Mouse (Mus musculus) midbrain, postnatal 0 days (tissue): ENCODE results near the gene Rinl. TPM values are rescaled to one million over a fixed set of nuclear protein-coding genes. Genes with fewer than 3 reads are reported as not detected.
A peak's percentile ranks its signal among the peaks of the same experiment; 100 is the strongest.

Source experiments
- ATAC-seq: fragments of 200-750 bp; cut with Nextera tagmentation; 2 replicates; pipeline ENCODE4 v1.8.0; 2017; ENCODE audit warnings: moderate number of reproducible peaks, mild to moderate bottlenecking, moderate TSS enrichment, moderate library complexity; ENCODE audit not compliant: low FRiP score
- DNase-seq: peaks from one replicate; pipeline ENCODE4 v3.0.0-alpha.2; 2015; ENCODE audit warnings: low spot score
- H3K27ac ChIP-seq: fragments of 300-500 bp; sonication (generic); 2 replicates; pipeline ENCODE4 v1.5.1; 2014; ENCODE audit warnings: low read depth, mild to moderate bottlenecking, low read length, mixed read lengths
- H3K27me3 ChIP-seq: fragments of 300-500 bp; sonication (generic); 2 replicates; pipeline ENCODE4 v1.6.1; 2014; ENCODE audit warnings: low read length, control low read depth, mixed read lengths; ENCODE audit not compliant: insufficient read depth
- H3K36me3 ChIP-seq: fragments of 300-500 bp; sonication (generic); 2 replicates; pipeline ENCODE4 v1.6.1; 2014; ENCODE audit warnings: low read length, control low read depth, mixed read lengths; ENCODE audit not compliant: insufficient read depth
- H3K4me1 ChIP-seq: fragments of 300-500 bp; sonication (generic); 2 replicates; pipeline ENCODE4 v1.6.1; 2014; ENCODE audit warnings: mild to moderate bottlenecking, control low read depth, antibody characterized with exemption, low read length, mixed read lengths; ENCODE audit not compliant: insufficient read depth
- H3K4me2 ChIP-seq: fragments of 300-500 bp; sonication (generic); 2 replicates; pipeline ENCODE4 v1.6.1; 2014; ENCODE audit warnings: low read depth, mild to moderate bottlenecking, low read length, mixed read lengths; ENCODE audit not compliant: poor library complexity, severe bottlenecking
- H3K4me3 ChIP-seq: fragments of 300-500 bp; sonication (generic); 2 replicates; pipeline ENCODE4 v1.5.1; 2014; ENCODE audit warnings: low read depth, mild to moderate bottlenecking, low read length, moderate library complexity
- H3K9ac ChIP-seq: fragments of 300-500 bp; sonication (generic); replicated peaks from 2 replicates; pipeline ENCODE4 v1.6.1; 2014; ENCODE audit warnings: mild to moderate bottlenecking, low read length, moderate library complexity, mixed read lengths; ENCODE audit not compliant: poor library complexity, severe bottlenecking
- H3K9me3 ChIP-seq: fragments of 300-500 bp; sonication (generic); 2 replicates; pipeline ENCODE4 v1.6.1; 2016; ENCODE audit warnings: low read length, control low read depth
- CTCF ChIP-seq: IDR thresholded peaks from 2 replicates; pipeline ENCODE4 v1.5.1; 2016; ENCODE audit warnings: antibody characterized with exemption, mild to moderate bottlenecking
- WGBS: fragments of 180-500 bp; shearing (Covaris S2); extraction: QIAGEN DNeasy Blood & Tissue Kit; methylation state at CpG from one replicate; pipeline ENCODE4 v1.1.7; 2014; 5-methylcytosine and 5-hydroxymethylcytosine counted together
- polyA plus RNA-seq: library from polyadenylated mRNA; unstranded; fragments of >200 nt; fragmentation: Nextera tagmentation; extraction: Ambion mirVana; gene quantifications from 2 replicates; pipeline ENCODE4 v1.2.1, GENCODE M21; 2015
- total RNA-seq: library from RNA; depleted of rRNA; stranded (reverse); fragments of >200 nt; gene quantifications from 2 replicates; pipeline ENCODE4 v1.2.3, GENCODE M21; 2014

Gene Rinl
- total and polyA plus RNA-seq, 2 experiments from 2014 or later, result 1.0 to 1.9 TPM

GRCm38 (mm10) chr7:28785161-28785560, 3.6 kb upstream of the Rinl start:
- Histone ChIP-seq H3K4me2 (no peak overlapping the region), H3K27ac (no peak overlapping the region), H3K36me3 (peaks cover 33% of the 10 kb centered on the region), H3K4me3 (no peak overlapping the region), H3K9ac (no peak overlapping the region), H3K4me1 (0 out of 2 replicates have a peak, but pooled peaks cover 3% of the 10 kb centered on the region), H3K9me3 (no peaks in the 10 kb centered on the region), H3K27me3 (no peaks in the 10 kb centered on the region)
- no peak for TF ChIP-seq CTCF
- no peak for DNase-seq
- WGBS, result 79% methylated on average over 5 of the region's 5 CpGs
- no peak for ATAC-seq

GRCm38 (mm10) chr7:28787884-28788283, 885 bp upstream of the Rinl start:
- DNase-seq, result no peak
- H3K9me3 ChIP-seq, result no peaks in the 10 kb centered on the region
- no peak overlapping the region for H3K9ac ChIP-seq
- no peaks in the 10 kb centered on the region for H3K4me1 ChIP-seq
- ATAC-seq, result no peak
- H3K27me3 ChIP-seq, result no peaks in the 10 kb centered on the region
- no peak overlapping the region for H3K4me2 ChIP-seq
- no peak overlapping the region for H3K4me3 ChIP-seq
- peaks cover 30% of the 10 kb centered on the region for H3K36me3 ChIP-seq
- 92% methylated on average over 9 of the region's 9 CpGs for WGBS
- no peak overlapping the region for H3K27ac ChIP-seq
- TF ChIP-seq CTCF, result no peak

GRCm38 (mm10) chr7:28789235-28789634, 466 bp downstream of the Rinl start:
- no peak for TF ChIP-seq CTCF

GRCm38 (mm10) chr7:28790066-28790806, 1.5 kb downstream of the Rinl start:
- Histone ChIP-seq H3K4me1 (no peaks in the 10 kb centered on the region), H3K9ac (no peak overlapping the region), H3K9me3 (no peaks in the 10 kb centered on the region), H3K36me3 (peaks cover 12% of the 10 kb centered on the region), H3K27ac (no peak overlapping the region), H3K4me2 (no peak overlapping the region), H3K4me3 (no peak overlapping the region), H3K27me3 (no peaks in the 10 kb centered on the region)
- ATAC-seq (no peak), DNase-seq (no peak)
- peak; percentile 62 for TF ChIP-seq CTCF
- WGBS, result 53% methylated on average over 8 of the region's 8 CpGs

More at GRCm38 (mm10) chr7:28789235-28789634, 466 bp downstream of the Rinl start:
- Histone ChIP-seq H3K4me1 (no peaks in the 10 kb centered on the region), H3K4me2 (no peak overlapping the region), H3K4me3 (no peak overlapping the region), H3K9me3 (no peaks in the 10 kb centered on the region), H3K36me3 (peaks cover 20% of the 10 kb centered on the region), H3K27me3 (no peaks in the 10 kb centered on the region), H3K9ac (no peak overlapping the region), H3K27ac (no peak overlapping the region)
- ATAC-seq (no peak), DNase-seq (no peak)
- 79% methylated on average over 3 of the region's 3 CpGs for WGBS

GRCm38 (mm10) chr7:28791706-28792105, 2.9 kb downstream of the Rinl start:
- H3K36me3 ChIP-seq, result no peaks in the 10 kb centered on the region
- ATAC-seq, result no peak

GRCm38 (mm10) chr7:28792391-28793185, 3.8 kb downstream of the Rinl start:
- Histone ChIP-seq H3K4me3 (no peak overlapping the region), H3K4me2 (no peak overlapping the region), H3K4me1 (no peaks in the 10 kb centered on the region), H3K36me3 (no peaks in the 10 kb centered on the region), H3K27ac (no peak overlapping the region), H3K9ac (no peak overlapping the region), H3K9me3 (no peaks in the 10 kb centered on the region), H3K27me3 (no peaks in the 10 kb centered on the region)
- TF ChIP-seq CTCF, result no peak
- ATAC-seq (no peak), DNase-seq (no peak)
- WGBS, result 84% methylated on average over 12 of the region's 14 CpGs

More at GRCm38 (mm10) chr7:28791706-28792105, 2.9 kb downstream of the Rinl start:
- DNase-seq, result no peak
- no peak for TF ChIP-seq CTCF
- no peaks in the 10 kb centered on the region for H3K27me3 ChIP-seq
- no peak overlapping the region for H3K4me3 ChIP-seq
- no peak overlapping the region for H3K27ac ChIP-seq
- H3K4me1 ChIP-seq, result no peaks in the 10 kb centered on the region
- H3K4me2 ChIP-seq, result no peak overlapping the region
- no peak overlapping the region for H3K9ac ChIP-seq
- H3K9me3 ChIP-seq, result no peaks in the 10 kb centered on the region
